Mouse (Mus musculus): Measurements from ENCODE around the gene Klhl8. TPM values are rescaled to one million over a fixed set of nuclear protein-coding genes. Genes with fewer than 3 reads are reported as not detected.

Gene Klhl8
- total RNA-seq, 1 experiment from 2014 or later = 14.0 TPM

- DNase-seq = no peak
Observed at GRCm38 (mm10) chr5:103813997-103814542, 97.0 kb downstream of the Klhl8 start.

- DNase-seq = no peak
Observed at GRCm38 (mm10) chr5:103813291-103813690, 97.8 kb downstream of the Klhl8 start.

Other genes with a start within 250 kb of the Klhl8 start
- gene Aff1, start 218.9 kb downstream of the Klhl8 start, total RNA-seq (2021) = 37.3 and 43.2 TPM in 2 replicates
- gene Hsd17b13, start 66.2 kb upstream of the Klhl8 start, total RNA-seq (2021) = 3.9 and 81.6 TPM in 2 replicates
- 51.0 and 60.5 TPM in 2 replicates for gene Hsd17b11, start 110.7 kb upstream of the Klhl8 start, total RNA-seq (2021)
- gene Nudt9, start 135.0 kb upstream of the Klhl8 start, total RNA-seq (2021) = 56.5 and 60.0 TPM in 2 replicates
- gene Gm17660, start 166.3 kb upstream of the Klhl8 start, total RNA-seq (2021) = not detected in 2 replicates
- gene Sparcl1, start 202.5 kb upstream of the Klhl8 start, total RNA-seq (2021) = 113 and 137 TPM in 2 replicates